Comparison of ENCODE assay signal across 29 mouse cellular contexts in genomic region chr13:3650569-3650968, GRCm38 (mm10). TPM values are rescaled to one million over a fixed set of nuclear protein-coding genes. Genes with fewer than 3 reads are reported as not detected.
A peak's percentile ranks its signal among the peaks of the same experiment; 100 is the strongest.
DNase-seq lines count a peak whose midpoint lies in the region; ATAC-seq and TF ChIP-seq lines count a peak whose summit lies in the region.
"Had no signal": no experiment of that assay in that cellular context is flagged by ENCODE, and none has a peak within 500 bp of the region (broad histone marks: within the 10 kb centered on the region; RNA-seq: fewer than 3 reads in every experiment).

No protein-coding gene starts in this region.

- H3K4me2 ChIP-seq in kidney, embryonic 15.5 days, result no peak overlapping the region
- H3K4me2 ChIP-seq in liver, embryonic 11.5 days, result no peak overlapping the region
- no peak overlapping the region for H3K4me2 ChIP-seq in hindbrain, embryonic 12.5 days (replicated peaks)
- H3K4me2 ChIP-seq: embryonic facial prominence, embryonic 12.5 days; embryonic facial prominence, embryonic 15.5 days; heart, embryonic 12.5 days; heart, embryonic 15.5 days; hindbrain, embryonic 15.5 days had no signal

- H3K36me3 ChIP-seq in kidney, embryonic 15.5 days, result peaks cover 31% of the 10 kb centered on the region
- H3K36me3 ChIP-seq in liver, adult 2 months (ENCODE audit: control insufficient read depth, insufficient read depth, low read length), result peaks cover 23% of the 10 kb centered on the region
- no peaks in the 10 kb centered on the region for H3K36me3 ChIP-seq in liver, embryonic 11.5 days (ENCODE audit: control insufficient read depth, insufficient read depth, low read length)
- peaks cover 35% of the 10 kb centered on the region for H3K36me3 ChIP-seq in hindbrain, embryonic 12.5 days
- H3K36me3 ChIP-seq: G1E; heart, embryonic 15.5 days had no signal

- 88% methylated on average over 4 of the region's 4 CpGs for WGBS in kidney, embryonic 15.5 days
- WGBS in liver, adult 2 months, result 56% methylated on average over 4 of the region's 4 CpGs
- WGBS in liver, embryonic 11.5 days, result 85% methylated on average over 4 of the region's 4 CpGs
- WGBS in hindbrain, embryonic 12.5 days, result 88% methylated on average over 4 of the region's 4 CpGs

- H3K9ac ChIP-seq in kidney, embryonic 15.5 days, result no peak overlapping the region
- H3K9ac ChIP-seq in liver, adult 2 months (ENCODE audit: low read depth, low read length), result no peak overlapping the region
- H3K9ac ChIP-seq in liver, embryonic 11.5 days (ENCODE audit: low read depth, low read length), result no peak overlapping the region
- H3K9ac ChIP-seq in hindbrain, embryonic 12.5 days, result no peak overlapping the region
- H3K9ac ChIP-seq: embryonic facial prominence, embryonic 12.5 days; embryonic facial prominence, embryonic 15.5 days; forebrain, postnatal 0 days; heart, embryonic 12.5 days; heart, embryonic 15.5 days; hindbrain, embryonic 15.5 days had no signal

- no peaks in the 10 kb centered on the region for H3K9me3 ChIP-seq in kidney, embryonic 15.5 days (replicated peaks)
- no peaks in the 10 kb centered on the region for H3K9me3 ChIP-seq in liver, embryonic 11.5 days (ENCODE audit: control insufficient read depth, low read length)
- no peaks in the 10 kb centered on the region for H3K9me3 ChIP-seq in hindbrain, embryonic 12.5 days (replicated peaks)
- H3K9me3 ChIP-seq: embryonic facial prominence, embryonic 12.5 days; embryonic facial prominence, embryonic 15.5 days; G1E; heart, embryonic 15.5 days; hindbrain, embryonic 10.5 days; hindbrain, embryonic 15.5 days had no signal

- no peak overlapping the region for H3K27ac ChIP-seq in kidney, embryonic 15.5 days
- H3K27ac ChIP-seq in liver, adult 2 months (replicated peaks; ENCODE audit: insufficient read depth, low read depth, low read length), result no peak overlapping the region
- no peak overlapping the region for H3K27ac ChIP-seq in liver, embryonic 11.5 days (ENCODE audit: low read depth, low read length)
- H3K27ac ChIP-seq in hindbrain, embryonic 12.5 days, result no peak overlapping the region
- H3K27ac ChIP-seq: embryonic facial prominence, embryonic 12.5 days; embryonic facial prominence, embryonic 15.5 days; gastrocnemius, adult 2 months; heart, embryonic 15.5 days; hindbrain, embryonic 10.5 days; hindbrain, embryonic 15.5 days had no signal

- DNase-seq in kidney, adult 18-20 months, result peak; percentile 27
- DNase-seq in liver, adult 2 months (ENCODE audit: extremely low read depth, low read depth, low spot score), result peak; percentile 38
- no peak for DNase-seq in liver, embryonic 11.5 days (ENCODE audit: low spot score)
- peak; percentile 41 for DNase-seq in kidney, postnatal 10 days
- DNase-seq in kidney, postnatal 36 days, result peak; percentile 56 to 74
- DNase-seq: adrenal gland, postnatal 10 days; adrenal gland, postnatal 36 days; B cell, adult 2 months; cerebellum, adult 11 months; cerebellum, adult 2 months; cerebellum, adult 9-11 months; forebrain, postnatal 0 days; gastrocnemius, adult 2 months; gastrocnemius, postnatal 14 days; heart, adult 18-20 months; heart, postnatal 10 days; heart, postnatal 36 days had no signal

- no peaks in the 10 kb centered on the region for H3K79me2 ChIP-seq in liver, adult 2 months (ENCODE audit: control insufficient read depth, insufficient read depth, low read length)

- TF ChIP-seq POLR2A in liver, adult 2 months (IDR thresholded peaks at IDR 0.05; ENCODE audit: extremely low read depth, insufficient read depth, low read length), result no peak

- ATAC-seq in kidney, embryonic 15.5 days (replicated peaks; ENCODE audit: low FRiP score), result no peak
- no peak for ATAC-seq in liver, embryonic 11.5 days (replicated peaks; ENCODE audit: low FRiP score)
- no peak for ATAC-seq in hindbrain, embryonic 12.5 days (ENCODE audit: low FRiP score)
- ATAC-seq: forebrain, embryonic 14.5 days; forebrain, postnatal 0 days; Patski had no signal

- no peaks in the 10 kb centered on the region for H3K27me3 ChIP-seq in kidney, embryonic 15.5 days
- H3K27me3 ChIP-seq in liver, adult 2 months (ENCODE audit: control insufficient read depth, insufficient read depth, low read length), result no peaks in the 10 kb centered on the region
- H3K27me3 ChIP-seq in liver, embryonic 11.5 days (replicated peaks; ENCODE audit: control insufficient read depth, insufficient read depth, low read length), result no peaks in the 10 kb centered on the region
- H3K27me3 ChIP-seq in hindbrain, embryonic 12.5 days, result no peaks in the 10 kb centered on the region
- H3K27me3 ChIP-seq: CH12.LX; embryonic facial prominence, embryonic 12.5 days; embryonic facial prominence, embryonic 15.5 days; heart, embryonic 12.5 days; heart, embryonic 15.5 days; hindbrain, embryonic 15.5 days; Patski had no signal

- TF ChIP-seq CTCF in liver, adult 2 months (IDR thresholded peaks at IDR 0.05; ENCODE audit: low read depth, low read length), result no peak

- no peak overlapping the region for H3K4me3 ChIP-seq in kidney, embryonic 15.5 days (replicated peaks)
- H3K4me3 ChIP-seq in liver, adult 2 months (ENCODE audit: insufficient read depth, low read depth, low read length), result no peak overlapping the region
- no peak overlapping the region for H3K4me3 ChIP-seq in liver, embryonic 11.5 days (ENCODE audit: low read depth, low read length)
- no peak overlapping the region for H3K4me3 ChIP-seq in hindbrain, embryonic 12.5 days
- H3K4me3 ChIP-seq: embryonic facial prominence, embryonic 12.5 days; embryonic facial prominence, embryonic 15.5 days; gastrocnemius, adult 2 months; heart, embryonic 12.5 days; heart, embryonic 15.5 days; hindbrain, embryonic 10.5 days; hindbrain, embryonic 15.5 days had no signal

- H3K4me1 ChIP-seq in kidney, embryonic 15.5 days, result no peaks in the 10 kb centered on the region
- H3K4me1 ChIP-seq in liver, adult 2 months (ENCODE audit: control insufficient read depth, insufficient read depth, low read length), result peaks cover 11% of the 10 kb centered on the region
- H3K4me1 ChIP-seq in liver, embryonic 11.5 days (replicated peaks; ENCODE audit: control insufficient read depth, insufficient read depth, low read length), result no peaks in the 10 kb centered on the region
- H3K4me1 ChIP-seq in hindbrain, embryonic 12.5 days, result no peaks in the 10 kb centered on the region
- H3K4me1 ChIP-seq: embryonic facial prominence, embryonic 12.5 days; embryonic facial prominence, embryonic 15.5 days; heart, embryonic 12.5 days; heart, embryonic 15.5 days; hindbrain, embryonic 10.5 days; hindbrain, embryonic 15.5 days had no signal

RNA-seq across cellular contexts. Expression of gene Asb13, which starts 16.7 kb away (rescaled TPM):
- 14.4 and 15.0 TPM in 2 replicates for polyA plus RNA-seq in kidney, embryonic 15.5 days (2015; fragmentation: Nextera tagmentation; extraction: Ambion mirVana)
- 14.7 and 19.0 TPM in 2 replicates for total RNA-seq in liver, adult 2 months (2014; rRNA removed)
- 34.9 and 35.2 TPM in 2 replicates for polyA plus RNA-seq in liver, adult 2 months (2012; rRNA removed)
- 4.7 and 4.9 TPM in 2 replicates for polyA plus RNA-seq in liver, embryonic 11.5 days (2014; fragmentation: Nextera tagmentation; extraction: Ambion mirVana)
- 11.4 and 12.9 TPM in 2 replicates for polyA plus RNA-seq in hindbrain, embryonic 12.5 days (2016; fragmentation: Nextera tagmentation; extraction: Ambion mirVana)
- polyA plus RNA-seq: G1E had no signal

RNA-seq across cellular contexts. Expression of gene Fam208b, which starts 39.7 kb away (rescaled TPM):
- 14.0 and 16.7 TPM in 2 replicates for polyA plus RNA-seq in kidney, embryonic 15.5 days (2015; fragmentation: Nextera tagmentation; extraction: Ambion mirVana)
- 10.8 and 12.2 TPM in 2 replicates for total RNA-seq in liver, adult 2 months (2014; rRNA removed)
- 0.90 and 1.5 TPM in 2 replicates for polyA plus RNA-seq in liver, adult 2 months (2012; rRNA removed)
- 10.8 and 14.5 TPM in 2 replicates for polyA plus RNA-seq in liver, embryonic 11.5 days (2014; fragmentation: Nextera tagmentation; extraction: Ambion mirVana)
- polyA plus RNA-seq in hindbrain, embryonic 12.5 days (2016; fragmentation: Nextera tagmentation; extraction: Ambion mirVana), result 28.6 and 29.4 TPM in 2 replicates
